Mouse (Mus musculus) midbrain, embryonic 14.5 days (tissue): ENCODE data around the gene Olfr669. TPM values are rescaled to one million over a fixed set of nuclear protein-coding genes. Genes with fewer than 3 reads are reported as not detected.
"Not testable (repeated sequence)": the region's sequence is repeated elsewhere in the genome, so short reads cannot be mapped to it uniquely, and the experiment has no call there.

Experiments
- ATAC-seq: fragments of 200-750 bp; cut with Nextera tagmentation; 2 replicates; pipeline ENCODE4 v1.8.0; 2017; ENCODE audit warnings: moderate number of reproducible peaks, moderate library complexity; ENCODE audit not compliant: low FRiP score, low TSS enrichment
- DNase-seq: peaks from one replicate; pipeline ENCODE4 v3.0.0-alpha.2; 2015
- H3K27ac ChIP-seq: fragments of 300-500 bp; sonication (generic); replicated peaks from 2 replicates; pipeline ENCODE4 v1.5.1; 2014; ENCODE audit warnings: mild to moderate bottlenecking, low read depth, low read length, moderate library complexity
- H3K27me3 ChIP-seq: fragments of 300-500 bp; sonication (generic); 2 replicates; pipeline ENCODE4 v1.6.1; 2014; ENCODE audit warnings: low read length, control low read depth, mixed read lengths; ENCODE audit not compliant: control insufficient read depth, insufficient read depth
- H3K36me3 ChIP-seq: fragments of 300-500 bp; sonication (generic); 2 replicates; pipeline ENCODE4 v1.6.1; 2014; ENCODE audit warnings: low read length, control low read depth; ENCODE audit not compliant: control insufficient read depth, insufficient read depth
- H3K4me1 ChIP-seq: fragments of 300-500 bp; sonication (generic); 2 replicates; pipeline ENCODE4 v1.6.1; 2014; ENCODE audit warnings: mild to moderate bottlenecking, antibody characterized with exemption, low read length, control low read depth; ENCODE audit not compliant: control insufficient read depth, insufficient read depth
- H3K4me2 ChIP-seq: fragments of 300-500 bp; sonication (generic); 2 replicates; pipeline ENCODE4 v1.6.1; 2014; ENCODE audit warnings: mild to moderate bottlenecking, low read length, moderate library complexity
- H3K4me3 ChIP-seq: fragments of 300-500 bp; sonication (generic); replicated peaks from 2 replicates; pipeline ENCODE4 v1.5.1; 2014; ENCODE audit warnings: low read depth, low read length
- H3K9ac ChIP-seq: fragments of 300-500 bp; sonication (generic); replicated peaks from 2 replicates; pipeline ENCODE4 v1.6.1; 2014; ENCODE audit warnings: mild to moderate bottlenecking, low read length, moderate library complexity
- H3K9me3 ChIP-seq: fragments of 300-500 bp; sonication (generic); 2 replicates; pipeline ENCODE4 v1.6.1; 2016; ENCODE audit warnings: low read length, control low read depth, mixed read lengths; ENCODE audit not compliant: control insufficient read depth
- WGBS: fragments of 180-500 bp; shearing (Covaris S2); extraction: QIAGEN DNeasy Blood & Tissue Kit; methylation state at CpG from one replicate; pipeline ENCODE4 v1.1.7; 2014; 5-methylcytosine and 5-hydroxymethylcytosine counted together
- polyA plus RNA-seq: library from polyadenylated mRNA; unstranded; fragments of >200 nt; fragmentation: Nextera tagmentation; extraction: Ambion mirVana; gene quantifications from 2 replicates; pipeline ENCODE4 v1.2.1, GENCODE M21; 2014

Gene Olfr669
- not detected in 2 replicates for polyA plus RNA-seq

DNA sequence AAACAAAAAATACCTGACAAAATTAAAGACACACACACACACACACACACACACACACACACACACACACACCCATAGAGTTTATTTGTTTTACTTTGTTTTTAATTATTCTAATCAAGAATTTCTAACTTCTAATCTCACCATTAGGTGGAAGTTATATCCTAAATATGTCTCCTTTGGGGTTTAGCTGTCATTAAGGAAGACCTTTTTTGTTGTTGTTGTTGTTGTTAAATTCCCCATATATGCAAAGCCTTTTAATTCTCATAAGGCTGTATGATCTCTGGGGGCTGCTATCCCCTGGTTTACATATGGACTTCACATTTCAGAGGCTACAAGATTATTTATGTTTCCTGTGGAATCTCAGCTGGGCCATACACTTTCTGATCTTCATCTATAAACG, at the start of gene Olfr669:
Gene Olfr669 (plus strand): TSS at position 301 of the 400 bp plus-strand sequence.
- H3K9me3 ChIP-seq, result no peaks in the 10 kb centered on the region
- H3K27me3 ChIP-seq, result no peaks in the 10 kb centered on the region
- DNase-seq (no peak), ATAC-seq (no peak)
- no peak within 1 kb of the TSS for H3K27ac ChIP-seq
- no peak within 1 kb of the TSS for H3K9ac ChIP-seq
- H3K4me1 ChIP-seq, result no peaks in the 10 kb centered on the region
- H3K4me2 ChIP-seq, result no peak within 1 kb of the TSS
- WGBS, result 86% methylated on average over 1 of the region's 1 CpGs
- no peaks in the 10 kb centered on the region for H3K36me3 ChIP-seq
- H3K4me3 ChIP-seq, result no peak within 1 kb of the TSS

DNA sequence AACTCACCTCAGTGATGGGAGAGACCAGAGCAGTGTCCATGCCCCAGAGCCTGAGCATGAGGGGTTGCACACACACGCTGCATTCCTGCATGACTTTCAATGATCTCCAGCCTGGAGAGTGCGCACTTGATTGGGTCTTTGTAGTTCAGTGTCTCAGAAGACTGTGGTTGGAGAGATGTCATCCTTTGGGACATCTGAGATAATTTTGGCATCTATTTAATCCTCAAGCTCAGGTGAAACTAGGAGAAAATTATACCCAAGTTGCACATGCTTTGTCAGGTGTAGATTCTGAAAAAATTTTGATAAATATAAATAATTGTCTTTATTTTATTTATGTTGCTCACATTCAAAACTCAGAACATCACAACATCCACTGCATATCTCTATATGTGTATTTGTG, 38.2 kb upstream of the Olfr669 start, which contains the start of gene Olfr666:
Gene Olfr666 (minus strand): TSS at position 101 of the 400 bp plus-strand sequence.
- H3K4me1 ChIP-seq, result no peaks in the 10 kb centered on the region
- H3K4me2 ChIP-seq, result no peak within 1 kb of the TSS
- H3K36me3 ChIP-seq, result no peaks in the 10 kb centered on the region
- ATAC-seq (no peak), DNase-seq (no peak)
- H3K27ac ChIP-seq, result no peak within 1 kb of the TSS
- H3K27me3 ChIP-seq, result no peaks in the 10 kb centered on the region
- no peaks in the 10 kb centered on the region for H3K9me3 ChIP-seq
- WGBS, result 88% methylated on average over 2 of the region's 2 CpGs
- no peak within 1 kb of the TSS for H3K4me3 ChIP-seq
- H3K9ac ChIP-seq, result no peak within 1 kb of the TSS

DNA sequence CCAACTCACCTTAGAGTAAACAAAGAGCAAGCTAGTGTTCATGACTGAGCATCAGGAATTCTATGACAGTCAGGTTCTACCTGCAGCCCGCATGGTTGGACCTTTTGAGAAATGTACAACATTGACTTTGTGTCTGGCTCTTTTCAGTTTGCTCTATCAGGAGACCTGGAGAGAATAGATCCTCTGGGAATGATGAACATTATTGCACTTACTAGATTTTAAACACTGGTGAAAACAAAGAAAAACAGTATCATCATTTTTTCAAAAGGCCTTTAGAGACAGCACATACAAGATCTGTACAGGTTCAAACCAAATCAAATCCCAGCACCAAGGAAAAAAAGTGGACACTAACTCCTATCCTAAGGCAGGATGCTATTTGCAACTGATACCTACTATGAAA, 12.7 kb upstream of the Olfr669 start, which contains the start of gene Olfr667:
Gene Olfr667 (minus strand): TSS at position 101 of the 400 bp plus-strand sequence.
- DNase-seq (no peak), ATAC-seq (no peak)
- no peaks in the 10 kb centered on the region for H3K4me1 ChIP-seq
- H3K27me3 ChIP-seq, result no peaks in the 10 kb centered on the region
- H3K36me3 ChIP-seq, result no peaks in the 10 kb centered on the region
- WGBS, result 89% methylated on average over 1 of the region's 1 CpGs
- H3K4me3 ChIP-seq, result no peak within 1 kb of the TSS
- H3K9me3 ChIP-seq, result no peaks in the 10 kb centered on the region
- H3K27ac ChIP-seq, result no peak within 1 kb of the TSS
- no peak within 1 kb of the TSS for H3K4me2 ChIP-seq
- no peak within 1 kb of the TSS for H3K9ac ChIP-seq

DNA sequence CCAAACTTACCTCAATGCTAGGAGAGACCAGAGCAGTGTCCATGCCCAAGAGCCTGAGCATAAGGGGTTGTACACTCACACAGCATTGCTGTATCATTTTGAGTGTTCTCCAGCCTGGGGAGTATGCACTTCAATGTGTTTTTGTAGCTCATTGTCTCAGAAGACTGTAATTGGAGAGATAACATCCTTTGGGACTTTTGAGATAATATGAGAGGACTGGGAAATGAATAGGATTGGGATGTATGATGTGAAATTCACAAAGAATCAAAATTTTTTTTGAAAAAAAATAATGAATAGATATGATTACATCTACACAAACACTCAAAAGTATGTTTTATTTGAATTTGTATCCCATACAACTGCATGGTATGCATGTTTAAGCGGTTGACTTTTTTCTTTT, 6.1 kb upstream of the Olfr669 start, which contains the start of gene Olfr668:
Gene Olfr668 (minus strand): TSS at position 101 of the 400 bp plus-strand sequence.
- Histone ChIP-seq H3K4me3 (no peak within 1 kb of the TSS), H3K36me3 (no peaks in the 10 kb centered on the region), H3K27ac (no peak within 1 kb of the TSS), H3K27me3 (no peaks in the 10 kb centered on the region), H3K9ac (no peak within 1 kb of the TSS), H3K4me2 (no peak within 1 kb of the TSS), H3K4me1 (no peaks in the 10 kb centered on the region), H3K9me3 (no peaks in the 10 kb centered on the region)
- ATAC-seq, result no peak
- no peak for DNase-seq
- 78% methylated on average over 1 of the region's 1 CpGs for WGBS

DNA sequence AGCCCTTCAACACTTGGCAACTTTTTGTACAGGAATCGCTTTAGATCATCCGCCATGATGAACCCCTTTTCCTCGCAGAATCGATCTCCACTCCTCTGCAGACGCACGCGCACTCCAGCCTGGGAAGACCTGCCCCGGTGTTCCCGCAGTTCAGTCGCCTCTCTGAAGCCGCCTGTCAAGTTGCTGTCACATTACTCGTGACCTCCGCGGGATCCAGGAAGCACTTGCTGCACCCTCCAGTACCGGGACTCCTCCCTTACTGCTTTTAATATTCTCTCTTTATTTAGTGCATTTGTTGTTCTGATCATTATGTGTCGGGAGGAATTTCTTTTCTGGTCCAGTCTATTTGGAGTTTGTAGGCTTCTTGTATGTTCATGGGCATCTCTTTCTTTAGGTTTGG, 16.2 kb downstream of the Olfr669 start:
- H3K9ac ChIP-seq, H3K4me1 ChIP-seq, H3K4me2 ChIP-seq, H3K4me3 ChIP-seq, H3K36me3 ChIP-seq, DNase-seq, H3K9me3 ChIP-seq, H3K27ac ChIP-seq, H3K27me3 ChIP-seq, ATAC-seq: not testable (repeated sequence)
- 96% methylated on average over 16 of the region's 16 CpGs for WGBS

DNA sequence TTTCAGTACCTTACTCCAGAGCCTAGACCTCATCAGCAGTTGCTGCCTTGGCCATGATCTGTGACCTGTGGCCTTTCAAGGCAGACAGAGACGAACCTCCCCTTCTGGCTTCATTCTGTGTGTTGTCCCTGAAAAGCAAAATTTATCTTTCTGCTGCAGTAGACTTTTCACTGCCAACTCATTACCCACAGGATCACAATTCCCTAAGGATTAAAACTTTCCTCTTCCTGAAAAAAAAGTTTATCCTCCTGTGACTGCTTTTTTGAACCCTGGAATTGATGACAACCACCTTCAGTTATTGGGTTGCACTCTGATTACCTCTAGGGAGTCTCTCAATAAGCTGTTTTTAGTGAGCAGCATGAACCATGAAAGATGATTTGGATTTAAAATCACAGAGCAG, 28.5 kb downstream of the Olfr669 start, which contains the start of gene Olfr670:
Gene Olfr670 (minus strand): TSS at position 101 of the 400 bp plus-strand sequence.
- Histone ChIP-seq H3K4me2 (no peak within 1 kb of the TSS), H3K4me3 (no peak within 1 kb of the TSS)

DNA sequence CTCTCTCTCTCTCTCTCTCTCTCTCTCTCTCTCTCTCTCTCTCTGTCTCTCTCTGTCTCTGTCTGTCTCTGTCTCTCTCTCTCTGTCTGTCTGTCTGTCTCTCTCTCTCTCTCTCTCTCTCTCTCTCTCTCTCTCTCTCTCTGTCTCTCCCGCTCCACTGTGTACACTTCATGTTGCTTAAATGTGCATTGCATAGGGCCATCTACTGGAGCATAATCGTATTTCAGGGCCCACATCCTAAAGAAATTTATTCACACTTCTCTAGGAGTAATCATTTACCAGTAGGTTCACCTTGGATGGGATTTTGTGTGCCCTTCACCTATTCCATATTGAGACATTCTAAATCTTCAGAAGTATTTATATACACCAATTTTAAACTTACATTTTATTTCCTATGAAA, 38.5 kb downstream of the Olfr669 start:
- DNase-seq, H3K4me3 ChIP-seq, ATAC-seq, H3K27me3 ChIP-seq, H3K36me3 ChIP-seq, H3K9me3 ChIP-seq, H3K27ac ChIP-seq, H3K9ac ChIP-seq, H3K4me1 ChIP-seq, H3K4me2 ChIP-seq: not testable (repeated sequence)
- 71% methylated on average over 2 of the region's 2 CpGs for WGBS

More for the DNA sequence above, 28.5 kb downstream of the Olfr669 start, which contains the start of gene Olfr670:
- Histone ChIP-seq H3K9me3 (no peaks in the 10 kb centered on the region), H3K27me3 (no peaks in the 10 kb centered on the region), H3K9ac (no peak within 1 kb of the TSS), H3K27ac (no peak within 1 kb of the TSS), H3K36me3 (no peaks in the 10 kb centered on the region), H3K4me1 (no peaks in the 10 kb centered on the region)
- 48% methylated on average over 1 of the region's 1 CpGs for WGBS
- DNase-seq (no peak), ATAC-seq (no peak)

DNA sequence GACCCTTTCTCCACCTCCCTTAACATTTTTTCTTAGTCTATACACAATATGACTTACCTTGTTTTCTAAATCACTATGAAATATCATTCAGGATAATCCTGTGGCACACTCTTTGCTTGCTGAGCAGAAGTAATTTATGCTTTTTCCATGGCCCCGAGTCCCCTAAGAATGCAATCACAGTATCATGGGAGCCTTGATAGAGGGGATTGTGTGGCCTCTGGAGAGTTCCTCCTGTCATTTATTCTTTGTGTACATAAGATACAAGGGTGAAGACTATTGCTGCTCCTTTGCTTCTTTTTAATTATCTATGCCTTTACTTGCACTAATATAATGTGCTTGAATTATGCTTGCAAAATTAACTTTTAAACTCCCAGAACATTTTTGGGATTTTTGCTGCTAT, 45.0 kb downstream of the Olfr669 start, which contains the start of gene Olfr671:
Gene Olfr671 (minus strand): TSS at position 101 of the 400 bp plus-strand sequence.
- Histone ChIP-seq H3K4me1 (no peaks in the 10 kb centered on the region), H3K27me3 (no peaks in the 10 kb centered on the region), H3K36me3 (no peaks in the 10 kb centered on the region), H3K4me2 (no peak within 1 kb of the TSS), H3K9ac (no peak within 1 kb of the TSS), H3K4me3 (no peak within 1 kb of the TSS), H3K27ac (no peak within 1 kb of the TSS), H3K9me3 (no peaks in the 10 kb centered on the region)
- ATAC-seq (no peak), DNase-seq (no peak)
- WGBS, result 77% methylated on average over 1 of the region's 1 CpGs
